Mouse (Mus musculus) layer of hippocampus, adult 9-11 months (tissue): ENCODE measurements around the gene Zbtb38.

ENCODE experiments used
- DNase-seq: peaks from one replicate; pipeline ENCODE4 v3.0.0; 2022

The Zbtb38 gene

DNA sequence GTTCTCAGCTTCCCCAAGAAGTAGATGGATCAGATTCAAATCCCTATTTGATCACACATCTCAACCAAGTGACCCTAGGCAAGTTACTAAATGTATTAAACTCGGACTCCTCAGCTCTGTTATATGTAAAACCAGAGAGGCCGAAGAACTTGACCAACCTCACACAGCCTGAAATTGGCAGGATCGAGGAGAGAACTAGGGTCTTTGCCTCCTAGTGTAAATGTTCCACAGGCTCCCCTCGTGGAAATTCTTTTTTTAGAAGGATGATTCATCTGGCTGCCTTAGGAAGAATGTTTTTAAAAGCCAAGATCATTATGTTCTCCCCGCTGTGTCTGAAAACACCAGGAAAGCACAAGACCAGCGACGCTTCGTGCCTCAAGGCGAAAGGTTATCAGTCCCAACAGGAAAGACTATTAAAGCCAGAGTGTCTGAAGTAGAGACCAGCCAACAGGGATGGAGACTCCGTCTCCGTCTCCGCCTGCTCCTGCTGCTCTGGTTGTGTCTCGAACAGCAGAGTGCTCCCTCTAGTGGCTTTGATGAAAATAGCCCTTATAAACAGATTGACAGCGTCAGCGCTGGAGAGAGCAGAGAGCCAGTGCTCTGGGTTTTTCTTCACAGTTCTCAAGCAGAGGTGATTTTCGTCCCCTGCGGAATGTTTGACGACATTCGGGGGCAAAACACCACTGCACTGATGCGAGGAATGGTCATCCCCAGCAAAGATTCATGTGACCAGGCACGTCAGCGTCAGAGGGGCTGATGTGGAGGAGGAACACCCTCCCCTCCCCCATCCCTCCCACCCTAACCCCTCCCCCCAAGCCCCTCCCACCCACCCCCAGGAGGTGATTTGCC, 6.3 kb upstream of the Zbtb38 start:
- peak; percentile 84 for DNase-seq

DNA sequence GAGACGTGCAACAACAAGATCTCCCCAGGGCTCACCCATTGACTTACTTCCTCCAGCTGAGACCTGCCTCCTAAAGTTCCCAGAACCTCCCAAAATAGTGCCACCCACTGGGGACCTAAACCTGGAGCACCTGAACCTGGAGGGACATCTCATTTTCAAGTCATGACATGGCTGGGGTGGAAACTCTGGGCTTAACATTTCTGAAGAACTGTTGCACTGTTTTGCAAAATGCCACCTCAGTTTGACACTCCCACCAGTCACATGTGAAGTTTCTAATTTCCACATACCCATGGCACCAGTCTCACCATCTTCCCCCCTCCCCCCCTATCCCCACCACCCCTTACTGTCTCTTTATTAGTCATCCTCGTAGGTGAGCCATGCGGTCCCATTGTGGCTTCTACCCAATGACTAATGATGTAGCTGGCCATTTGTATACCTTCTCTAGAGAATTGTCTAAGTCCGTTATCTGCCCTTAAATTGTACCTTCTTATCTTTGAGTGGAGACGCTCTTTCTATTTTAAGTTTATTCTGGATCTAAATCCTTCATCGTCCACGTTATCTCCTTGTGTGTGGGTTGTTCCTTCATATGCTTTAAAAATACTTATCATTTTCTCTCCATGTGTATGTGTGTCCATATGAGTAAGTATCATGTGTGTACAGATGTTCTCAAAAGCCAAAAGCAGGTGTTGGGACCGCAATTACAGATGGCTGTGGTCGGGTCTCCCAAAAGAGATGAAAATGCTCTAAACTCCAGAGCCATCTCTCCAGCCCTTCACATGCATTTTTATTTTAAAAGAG, 4.2 kb upstream of the Zbtb38 start:
- DNase-seq: no peak

DNA sequence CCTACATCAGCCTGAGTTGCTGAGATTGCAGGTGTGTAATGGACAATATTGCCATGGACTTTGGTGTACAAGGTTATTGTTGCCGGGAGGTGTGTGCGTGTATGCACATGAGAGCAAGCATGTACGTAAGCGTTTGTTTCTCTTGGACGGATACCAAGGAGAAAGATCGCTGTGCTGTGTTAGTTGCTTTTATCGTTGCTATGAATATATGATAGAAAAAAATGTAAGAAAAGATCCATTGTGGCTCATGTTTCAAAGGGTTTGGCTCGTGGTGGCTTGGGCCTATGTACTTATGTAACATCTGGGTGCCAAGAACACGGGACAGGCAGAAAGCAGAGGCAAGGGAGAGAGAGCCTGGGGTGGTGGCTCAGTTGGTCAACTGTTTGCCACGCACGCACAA, 3.1 kb upstream of the Zbtb38 start:
- DNase-seq: no peak

DNA sequence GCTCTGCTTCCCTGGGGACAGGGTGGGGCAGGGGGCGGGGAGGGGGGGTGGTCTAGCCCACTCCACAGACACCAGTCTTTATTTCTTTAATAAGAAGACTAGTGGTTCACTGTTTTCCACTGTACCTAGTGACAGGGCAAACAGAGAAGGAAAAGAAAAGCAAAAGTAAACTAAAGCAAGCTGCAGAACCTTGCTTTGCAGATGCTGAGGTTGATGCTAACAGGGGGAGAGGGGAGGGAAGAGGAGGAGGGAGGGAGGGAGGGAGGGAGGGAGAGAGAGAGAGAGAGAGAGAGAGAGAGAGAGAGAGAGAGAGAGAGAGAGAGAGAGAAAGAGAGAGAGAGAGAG, 2.0 kb upstream of the Zbtb38 start:
- DNase-seq: no peak

DNA sequence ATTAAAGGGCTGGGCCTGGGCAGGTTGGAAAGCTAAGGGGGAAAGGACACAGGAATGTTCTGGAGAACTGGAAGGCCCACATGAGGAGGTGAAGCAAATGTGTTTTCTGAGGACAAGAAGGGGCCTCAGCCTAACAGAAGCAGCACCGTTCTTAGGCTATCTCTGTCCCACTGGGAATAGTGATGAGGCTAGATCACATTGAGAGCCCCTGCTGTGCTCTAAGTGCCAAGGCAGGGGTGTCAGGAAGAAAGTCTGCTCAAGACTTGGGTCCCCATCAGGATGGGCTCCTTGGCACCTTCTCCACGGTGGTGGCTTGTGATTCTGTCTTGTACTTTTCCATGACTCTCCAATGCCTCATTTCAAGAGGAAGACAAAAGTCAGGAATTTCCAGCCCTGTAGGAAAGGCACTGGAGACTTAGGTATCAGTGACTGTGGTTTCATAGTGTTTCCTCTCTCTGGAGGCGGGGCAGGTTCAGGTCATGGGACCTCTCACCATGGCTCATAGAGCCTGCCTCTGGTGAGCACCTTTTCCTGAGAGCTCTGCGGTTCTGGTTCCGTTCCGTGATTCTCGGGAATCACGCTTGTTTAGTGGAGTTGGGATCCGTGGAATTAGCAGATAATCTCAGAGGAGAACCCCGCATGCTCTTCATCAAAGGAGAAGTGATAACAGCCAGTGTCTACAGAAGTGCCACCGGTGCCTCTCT, 1.4 kb upstream of the Zbtb38 start:
- DNase-seq: no peak

DNA sequence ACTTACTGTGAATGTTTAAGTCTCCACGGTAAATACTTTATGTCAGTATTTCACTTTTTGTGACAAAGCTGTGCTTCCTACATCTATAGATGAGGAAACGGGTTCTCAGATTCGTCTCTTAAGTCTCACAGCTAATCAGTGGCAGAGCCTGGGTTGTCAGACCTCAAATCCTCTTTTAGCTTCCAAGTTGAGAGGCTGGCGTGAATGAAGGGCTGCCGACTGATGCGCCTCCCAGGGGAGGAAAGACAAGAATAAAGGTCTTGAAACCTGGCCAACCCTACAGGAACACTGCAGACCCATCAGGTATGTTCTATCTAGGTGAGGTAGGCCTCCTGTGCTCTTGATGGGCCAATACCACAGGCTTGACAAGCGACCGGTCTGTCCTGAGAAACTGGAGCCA, 761 bp upstream of the Zbtb38 start:
- DNase-seq: no peak

DNA sequence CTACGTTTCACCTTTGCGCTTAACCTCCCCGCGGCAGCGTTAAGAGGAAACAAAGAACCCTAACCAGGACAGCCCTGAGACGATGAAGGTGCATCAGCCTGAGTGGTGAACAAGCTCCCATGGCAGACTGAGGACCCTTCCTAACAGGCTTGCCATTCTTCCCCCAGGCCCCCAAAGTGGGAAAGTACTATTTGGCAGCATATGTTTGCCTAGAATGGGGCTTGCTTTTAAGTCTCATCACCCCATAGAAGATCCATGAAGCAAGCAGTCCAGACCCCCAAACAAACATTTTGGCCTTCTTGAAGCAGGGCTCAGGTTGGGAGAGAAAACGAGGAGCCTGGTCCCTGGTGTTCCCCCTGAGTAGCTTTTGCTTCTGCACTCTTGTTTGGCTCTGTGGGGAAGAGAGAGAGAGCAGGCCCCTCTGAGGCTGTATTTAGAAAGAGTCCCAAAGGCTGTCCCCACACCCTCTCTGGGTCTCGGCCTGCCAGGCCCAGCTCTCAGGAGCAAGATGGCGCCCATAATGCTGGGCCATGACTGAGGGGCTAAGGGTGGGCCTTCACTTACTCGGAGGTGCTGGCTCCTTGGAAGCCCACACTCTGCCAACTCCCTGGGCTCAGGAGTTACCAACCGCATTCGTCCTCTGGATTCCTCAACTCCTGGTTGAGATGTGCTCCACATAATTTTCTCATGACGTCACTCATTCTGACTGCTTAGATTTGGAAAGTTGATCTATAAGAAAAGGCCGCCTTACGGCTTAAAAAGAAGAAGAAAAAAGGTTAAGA, 619 bp downstream of the Zbtb38 start:
- no peak for DNase-seq

DNA sequence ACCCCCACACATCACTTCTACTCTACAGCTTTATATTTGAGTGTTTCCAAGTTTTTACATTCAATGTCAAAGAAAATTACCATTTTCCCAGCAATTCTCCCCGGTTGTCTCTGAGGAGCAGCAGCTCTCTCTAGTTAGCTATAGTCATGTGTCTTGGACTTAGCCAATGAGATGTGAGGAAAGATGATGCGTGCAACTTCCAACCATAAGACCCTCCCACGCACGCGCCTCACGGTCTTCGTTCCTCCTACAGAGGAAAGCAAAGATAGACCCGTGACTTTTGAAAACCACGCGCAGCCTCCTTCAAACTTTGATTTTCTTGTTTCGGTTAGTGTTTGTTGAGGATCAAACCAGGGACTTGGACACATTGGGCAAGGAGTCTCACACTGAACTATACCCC, 2.0 kb downstream of the Zbtb38 start:
- DNase-seq: no peak

DNA sequence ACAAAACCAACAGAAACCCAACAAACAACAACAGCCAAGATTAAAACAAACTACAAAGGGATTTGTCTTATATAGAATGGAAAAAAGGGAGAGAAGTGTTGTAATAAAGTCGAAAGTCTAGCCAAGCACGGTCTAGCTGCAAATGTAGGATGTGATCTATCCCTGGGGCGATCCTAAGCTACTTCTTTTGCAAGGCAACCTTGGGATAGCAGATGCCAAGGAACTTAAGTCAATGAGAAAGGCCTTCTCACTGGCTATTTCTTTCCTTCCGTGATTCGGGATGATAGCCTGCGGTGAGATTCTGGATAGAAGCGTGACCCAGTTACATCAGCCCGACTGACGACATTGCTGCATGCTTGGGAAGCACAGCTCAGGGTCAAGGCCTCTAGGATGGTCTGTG, 6.1 kb downstream of the Zbtb38 start:
- no peak for DNase-seq

DNA sequence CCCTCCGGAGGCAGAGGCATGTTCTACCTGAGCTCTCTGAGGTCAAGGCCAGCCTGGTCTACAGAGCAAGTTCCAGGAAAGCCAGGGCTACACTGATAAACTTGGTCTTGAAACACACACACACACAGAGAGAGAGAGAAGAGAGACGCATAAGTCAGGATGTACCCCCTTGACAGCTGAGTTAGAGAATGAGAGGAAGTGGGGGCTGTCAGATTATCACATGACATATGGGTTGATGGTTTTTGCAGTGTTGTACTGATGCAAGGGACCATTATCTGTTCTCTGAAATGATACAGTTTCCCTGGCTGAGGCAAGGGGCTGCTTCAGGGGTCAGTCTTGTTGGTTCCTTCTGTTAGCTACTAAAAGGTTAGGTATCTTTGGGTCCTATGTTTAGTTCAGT, 7.7 kb downstream of the Zbtb38 start:
- no peak for DNase-seq

DNA sequence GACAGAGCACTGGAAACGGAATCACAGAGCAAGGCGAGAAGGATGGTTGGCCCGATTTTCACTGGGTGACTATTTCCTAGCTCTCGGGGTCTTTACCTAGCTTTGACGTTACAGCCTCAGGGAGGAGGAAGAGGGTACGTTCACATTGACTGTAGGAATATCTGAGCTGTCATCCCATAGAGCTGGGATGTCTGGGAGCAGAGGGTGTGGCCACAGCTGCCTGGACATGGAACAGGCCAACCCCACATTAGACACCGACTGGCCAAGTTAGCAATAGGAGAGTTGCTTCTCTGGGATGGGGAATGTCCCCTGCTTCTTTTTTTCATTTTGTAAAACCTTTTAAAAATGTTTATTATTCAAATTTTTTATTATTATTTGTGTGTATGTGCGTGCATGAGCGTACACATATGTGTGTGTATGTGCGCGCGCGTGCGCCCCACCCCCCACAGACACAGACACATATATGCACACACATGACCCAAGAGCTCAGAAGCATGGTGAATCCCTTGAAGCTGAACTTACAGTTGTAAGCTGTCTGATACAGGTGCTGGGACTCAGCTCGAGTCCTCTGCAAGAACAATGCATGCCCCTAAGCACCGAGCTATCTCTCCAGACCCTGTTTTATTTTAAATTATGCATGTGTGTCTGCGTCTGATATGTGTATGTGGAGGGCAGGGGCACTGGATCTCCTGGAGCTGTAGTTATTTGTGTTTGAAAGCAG, 11.1 kb downstream of the Zbtb38 start:
- DNase-seq: no peak

DNA sequence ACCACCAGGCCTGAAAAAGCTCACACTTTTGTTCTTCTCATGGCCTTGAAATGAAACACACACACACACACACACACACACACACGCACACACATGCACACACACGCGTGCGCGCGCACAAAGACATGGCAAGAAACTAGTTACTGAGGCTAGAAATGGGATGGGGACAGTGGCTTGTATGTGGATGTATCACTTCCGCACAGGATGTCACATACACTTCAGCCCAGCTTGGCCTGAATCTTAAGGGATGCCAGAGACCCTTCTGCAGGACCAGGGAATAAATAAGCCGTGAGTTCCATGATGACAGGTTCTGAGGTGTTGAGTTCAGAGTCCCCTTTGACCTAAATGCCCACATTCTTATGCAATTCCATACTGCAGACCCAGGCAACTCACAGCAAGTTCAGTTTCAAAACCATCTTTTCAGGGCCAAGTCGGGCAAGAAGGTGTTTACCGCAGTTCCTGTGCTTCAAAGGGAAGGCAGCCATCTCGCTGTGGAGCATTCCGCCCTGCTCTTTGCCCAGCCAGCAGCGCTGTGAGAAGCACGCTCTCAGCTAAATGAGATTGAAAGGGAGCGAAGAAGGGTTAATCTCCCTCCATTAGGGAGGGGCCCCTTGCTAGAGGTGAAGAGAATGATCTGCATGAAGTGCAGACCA, 11.8 kb downstream of the Zbtb38 start:
- DNase-seq: no peak

DNA sequence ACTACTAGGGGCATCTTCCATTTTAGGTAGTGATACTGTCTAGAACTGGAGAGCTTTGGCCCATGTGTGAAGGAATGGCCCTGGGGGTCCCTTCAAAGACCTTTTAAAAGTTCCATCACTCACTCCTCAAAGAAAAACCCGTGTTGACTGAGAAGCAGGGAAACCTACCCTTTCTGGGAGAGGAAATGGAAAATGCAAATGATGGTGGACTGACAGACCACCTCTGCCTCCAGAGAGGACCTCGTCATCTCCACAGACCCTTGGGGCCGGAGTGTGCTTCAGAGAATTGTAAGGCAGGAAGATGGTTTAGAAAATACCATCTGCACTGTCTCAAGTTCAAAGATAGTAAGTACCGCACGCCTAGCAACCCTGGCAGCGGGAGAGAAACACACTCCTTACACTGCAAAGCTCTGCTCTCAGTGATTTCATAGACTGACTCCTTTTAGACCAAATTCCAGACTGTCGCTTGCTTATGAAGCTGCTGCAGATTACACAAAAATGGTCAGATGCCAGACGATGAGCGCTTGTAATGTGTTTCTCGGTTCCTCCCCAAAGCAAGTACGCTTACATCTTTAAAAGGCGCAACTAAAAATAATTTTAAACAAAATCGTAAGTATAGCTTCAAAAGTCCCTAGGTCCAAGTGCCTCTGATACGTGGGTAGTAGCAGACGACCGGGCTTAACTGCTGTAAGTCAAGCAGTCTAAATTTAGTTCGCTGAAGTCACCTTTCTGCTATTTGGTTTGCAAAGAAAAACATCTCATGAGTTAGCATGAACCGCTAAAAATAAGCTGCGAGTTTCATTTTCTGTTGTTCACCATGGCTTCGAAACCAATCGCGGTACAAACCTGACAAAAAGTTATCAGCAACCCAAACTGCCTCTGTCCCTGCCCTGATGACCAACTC, 12.6 kb downstream of the Zbtb38 start:
- DNase-seq: peak; percentile 59

DNA sequence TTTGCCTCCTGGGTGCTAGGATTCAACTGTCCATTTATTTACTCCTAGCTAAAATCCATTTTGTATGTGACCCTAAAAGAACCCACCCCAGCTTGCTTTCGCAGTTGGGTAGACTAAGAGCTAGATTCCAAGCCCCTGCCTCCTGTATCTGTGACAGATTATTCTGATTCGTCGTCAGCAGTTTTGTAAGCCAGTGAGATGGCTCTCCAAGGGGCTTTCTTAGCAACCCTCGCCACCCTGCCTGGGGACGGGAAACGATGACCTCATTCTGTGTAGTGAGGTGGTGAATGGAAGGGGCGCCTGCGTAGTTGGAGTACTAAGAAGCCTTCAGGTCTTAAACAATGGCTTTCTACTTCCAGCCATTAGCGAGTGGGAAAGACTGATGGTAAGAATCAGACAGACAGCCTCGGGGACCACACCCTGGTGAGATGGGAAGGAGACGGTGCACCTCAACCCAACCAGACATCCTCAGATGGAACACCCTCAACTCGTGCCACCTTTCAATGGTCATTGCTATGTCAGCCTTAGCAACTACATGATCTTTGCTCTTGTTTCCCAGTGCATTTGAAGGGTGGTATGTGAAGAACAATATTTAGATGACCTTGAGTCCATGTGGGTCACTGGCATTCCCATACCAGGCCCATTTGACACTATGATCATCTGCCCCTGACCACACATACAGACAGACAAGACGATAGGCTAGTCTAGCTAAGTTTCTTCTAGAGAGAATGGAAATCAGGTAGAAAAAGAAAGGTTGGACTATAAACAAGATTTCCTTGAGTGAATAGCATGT, 13.9 kb downstream of the Zbtb38 start:
- no peak for DNase-seq

DNA sequence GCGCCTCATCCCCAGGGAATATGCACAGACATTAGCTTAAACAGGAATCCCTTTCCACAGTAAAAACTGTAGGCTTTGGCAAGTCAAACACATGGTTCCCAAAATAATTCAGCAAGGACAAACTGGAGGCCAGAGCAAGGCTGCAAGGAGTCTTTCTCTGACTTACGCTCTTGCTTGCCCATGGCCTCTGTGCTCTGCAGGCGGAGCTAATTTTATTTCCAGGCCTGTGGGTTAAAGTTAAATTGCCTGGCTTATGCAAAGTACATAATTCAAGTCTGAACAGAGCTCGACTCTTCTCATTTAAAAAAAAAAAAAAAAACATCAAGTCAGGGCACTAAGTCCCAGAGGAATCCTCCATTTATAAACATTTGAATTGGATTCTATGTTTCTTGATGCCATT, 16.7 kb downstream of the Zbtb38 start:
- no peak for DNase-seq

DNA sequence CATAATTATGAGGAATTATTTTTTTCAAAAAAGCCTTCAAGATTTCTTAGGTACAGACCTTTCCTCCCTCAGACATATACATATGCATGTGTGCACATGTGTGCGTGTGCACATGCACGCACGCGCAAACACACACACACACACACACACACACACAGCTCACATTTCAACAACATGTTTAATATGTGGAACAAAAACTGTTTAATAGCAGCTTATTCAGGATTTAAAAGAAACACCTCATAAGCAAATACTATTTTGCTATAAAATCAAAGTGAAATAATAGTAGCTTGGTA, 19.3 kb downstream of the Zbtb38 start:
- DNase-seq: no peak

DNA sequence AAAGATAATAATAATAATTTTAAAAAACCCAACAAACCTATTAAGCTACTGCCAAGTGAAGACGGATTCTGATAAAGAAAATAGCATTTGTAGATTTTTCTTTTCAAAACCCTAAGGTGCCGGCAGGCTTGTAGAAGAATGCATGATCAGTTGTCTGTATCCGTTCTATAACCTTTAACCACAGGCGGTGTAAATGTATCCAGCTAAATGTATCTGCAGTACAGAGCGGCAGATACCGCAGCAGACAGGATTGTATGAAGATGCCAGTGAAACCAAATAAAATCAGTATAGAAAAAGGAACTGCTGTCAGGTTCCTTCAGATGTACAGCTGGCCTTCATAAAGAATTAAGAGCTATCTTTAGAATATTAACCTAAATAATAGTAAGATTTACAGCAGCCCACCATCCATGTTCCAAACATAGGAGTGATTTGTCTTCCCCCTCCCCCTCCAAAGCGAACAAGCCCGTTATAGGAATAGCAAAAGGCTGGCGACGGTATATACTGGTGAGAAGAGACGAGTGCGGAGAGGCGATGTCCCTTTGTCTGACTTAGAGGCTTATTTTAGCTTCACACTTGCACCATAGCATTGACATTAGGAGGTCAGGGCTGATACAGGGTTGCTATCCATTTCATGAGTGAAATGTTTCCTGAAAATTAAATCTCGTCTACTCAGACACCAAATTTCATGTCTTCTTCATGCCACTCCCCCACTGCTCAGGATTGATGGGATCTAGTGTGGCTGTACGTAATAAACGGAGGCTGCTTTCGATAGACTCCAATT, 19.8 kb downstream of the Zbtb38 start:
- no peak for DNase-seq

DNA sequence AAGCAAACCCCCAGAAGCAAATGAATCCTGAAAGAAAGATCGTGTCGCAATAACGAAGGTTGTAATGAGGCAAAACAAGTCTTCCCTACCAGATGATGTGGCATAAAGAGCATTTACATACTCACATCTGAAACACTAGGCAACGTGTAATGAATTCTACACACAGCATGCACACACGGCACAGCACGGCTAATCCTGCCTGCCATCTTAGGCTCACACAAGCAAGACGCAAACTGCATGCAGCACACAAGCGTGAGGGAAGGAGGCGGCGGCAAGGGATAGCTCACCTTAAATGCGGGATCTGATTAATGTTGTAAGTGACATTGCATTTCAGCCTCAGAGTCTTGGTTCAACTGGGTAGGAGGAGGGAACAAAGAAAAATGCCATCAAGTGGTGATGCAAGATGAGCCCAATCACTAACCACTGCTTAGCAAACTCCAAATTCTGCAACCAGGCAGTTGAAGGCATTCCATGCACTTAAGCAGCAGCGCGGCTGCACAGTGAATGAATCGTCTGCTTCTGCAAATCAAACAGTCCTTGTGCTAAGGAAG, 20.6 kb downstream of the Zbtb38 start:
- no peak for DNase-seq
